Mouse (Mus musculus) heart, embryonic 11.5 days (tissue): ENCODE measurements around the gene Rrm1. TPM values are rescaled to one million over a fixed set of nuclear protein-coding genes. Genes with fewer than 3 reads are reported as not detected.
"Not testable (repeated sequence)": the region's sequence is repeated elsewhere in the genome, so short reads cannot be mapped to it uniquely, and the experiment has no call there.

Experiments used
- ATAC-seq: fragments of 200-750 bp; cut with Nextera tagmentation; replicated peaks from 2 replicates; pipeline ENCODE4 v1.8.0; 2017; ENCODE audit warnings: moderate library complexity; ENCODE audit not compliant: insufficient number of reproducible peaks, low FRiP score, low TSS enrichment
- H3K27ac ChIP-seq: fragments of 300-500 bp; sonication (generic); 2 replicates; pipeline ENCODE4 v1.5.1; 2014; ENCODE audit warnings: mild to moderate bottlenecking, low read depth, low read length
- H3K27me3 ChIP-seq: fragments of 300-500 bp; sonication (generic); 2 replicates; pipeline ENCODE4 v1.6.1; 2014; ENCODE audit warnings: mild to moderate bottlenecking, low read length, mixed read lengths; ENCODE audit not compliant: control insufficient read depth, insufficient read depth
- H3K36me3 ChIP-seq: fragments of 300-500 bp; sonication (generic); 2 replicates; pipeline ENCODE4 v1.6.1; 2014; ENCODE audit warnings: mild to moderate bottlenecking, low read length, moderate library complexity, mixed read lengths; ENCODE audit not compliant: control insufficient read depth, insufficient read depth
- H3K4me1 ChIP-seq: fragments of 300-500 bp; sonication (generic); 2 replicates; pipeline ENCODE4 v1.6.1; 2014; ENCODE audit warnings: low read length; ENCODE audit not compliant: control insufficient read depth, insufficient read depth
- H3K4me2 ChIP-seq: fragments of 300-500 bp; sonication (generic); 2 replicates; pipeline ENCODE4 v1.6.1; 2014; ENCODE audit warnings: mild to moderate bottlenecking, moderate library complexity
- H3K4me3 ChIP-seq: fragments of 300-500 bp; sonication (generic); 2 replicates; pipeline ENCODE4 v1.5.1; 2014; ENCODE audit warnings: low read depth, low read length
- H3K9ac ChIP-seq: fragments of 300-500 bp; sonication (generic); 2 replicates; pipeline ENCODE4 v1.6.1; 2014; ENCODE audit warnings: mild to moderate bottlenecking, low read depth, low read length, moderate library complexity
- H3K9me3 ChIP-seq: fragments of 300-500 bp; sonication (generic); replicated peaks from 2 replicates; pipeline ENCODE4 v1.6.1; 2016; ENCODE audit warnings: low read length; ENCODE audit not compliant: control insufficient read depth
- WGBS: fragments of 180-500 bp; shearing (Covaris S2); extraction: QIAGEN DNeasy Blood & Tissue Kit; methylation state at CpG from one replicate; pipeline ENCODE4 v1.1.7; 2014; ENCODE audit not compliant: insufficient replicate concordance; 5-methylcytosine and 5-hydroxymethylcytosine counted together
- polyA plus RNA-seq: library from polyadenylated mRNA; unstranded; fragments of >200 nt; fragmentation: Nextera tagmentation; extraction: Ambion mirVana; gene quantifications from 2 replicates; pipeline ENCODE4 v1.2.1, GENCODE M21; 2014

Rrm1 gene
- polyA plus RNA-seq, 1 experiment from 2014 or later = 160 TPM

DNA sequence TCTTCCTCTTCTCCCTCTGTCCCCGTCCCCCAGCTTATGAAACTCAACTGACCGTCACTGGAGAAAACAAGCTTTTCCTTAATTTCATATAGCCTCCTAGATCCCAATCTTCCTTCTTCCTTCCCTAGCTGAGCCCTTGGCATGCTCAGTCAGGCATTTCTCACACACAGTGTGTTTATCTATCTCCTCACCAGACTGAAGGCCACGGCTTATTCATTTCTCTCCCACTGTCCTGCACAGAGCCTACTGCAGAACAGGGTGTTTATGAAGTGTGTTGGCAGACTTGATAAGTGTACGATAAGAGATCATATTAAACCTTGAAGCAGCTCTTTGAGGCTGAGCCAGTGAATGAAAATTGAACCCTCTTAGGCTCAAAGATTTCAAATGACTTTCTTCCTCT lies 39.3 kb downstream of the Rrm1 start:
- H3K9ac ChIP-seq = no peak overlapping the region
- H3K4me1 ChIP-seq = 0 out of 2 replicates have a peak, but pooled peaks cover 2% of the 10 kb centered on the region
- H3K9me3 ChIP-seq = no peaks in the 10 kb centered on the region
- no peak for ATAC-seq
- H3K36me3 ChIP-seq = no peaks in the 10 kb centered on the region
- no peaks in the 10 kb centered on the region for H3K27me3 ChIP-seq
- H3K27ac ChIP-seq = no peak overlapping the region
- WGBS = 67% methylated on average over 4 of the region's 4 CpGs
- no peak overlapping the region for H3K4me2 ChIP-seq
- H3K4me3 ChIP-seq = no peak overlapping the region

- no peak within 1 kb of the TSS for H3K9ac ChIP-seq
- H3K27ac ChIP-seq = no peak within 1 kb of the TSS
- H3K36me3 ChIP-seq = no peaks in the 10 kb centered on the region
- no peaks in the 10 kb centered on the region for H3K9me3 ChIP-seq
- ATAC-seq = no peak
- H3K4me3 ChIP-seq = no peak within 1 kb of the TSS
- no peak within 1 kb of the TSS for H3K4me2 ChIP-seq
- H3K27me3 ChIP-seq = no peaks in the 10 kb centered on the region
- WGBS = 89% methylated on average over 4 of the region's 4 CpGs
- H3K4me1 ChIP-seq = 0 out of 2 replicates have a peak, but pooled peaks cover 2% of the 10 kb centered on the region
Measured at GRCm38 (mm10) chr7:102481579-102481978, 40.1 kb downstream of the Rrm1 start, which contains the start of gene Olfr543. Gene Olfr543 (minus strand): TSS chr7:102481679.

GRCm38 (mm10) chr7:102483665-102484064 lies 42.2 kb downstream of the Rrm1 start:
- Histone ChIP-seq H3K4me1 (peaks cover 4% of the 10 kb centered on the region; the same call in 1 of the 2 replicates), H3K27ac (no peak overlapping the region), H3K9me3 (no peaks in the 10 kb centered on the region), H3K27me3 (no peaks in the 10 kb centered on the region), H3K36me3 (no peaks in the 10 kb centered on the region), H3K4me3 (no peak overlapping the region), H3K4me2 (no peak overlapping the region), H3K9ac (no peak overlapping the region)
- 57% methylated on average over 2 of the region's 2 CpGs for WGBS
- ATAC-seq = no peak

GRCm38 (mm10) chr7:102484766-102485165 lies 43.3 kb downstream of the Rrm1 start:
- H3K27me3 ChIP-seq, H3K27ac ChIP-seq, H3K36me3 ChIP-seq, H3K4me3 ChIP-seq, H3K4me1 ChIP-seq, ATAC-seq, H3K9me3 ChIP-seq, H3K4me2 ChIP-seq, H3K9ac ChIP-seq: not testable (repeated sequence)
- 57% methylated on average over 8 of the region's 8 CpGs for WGBS

DNA sequence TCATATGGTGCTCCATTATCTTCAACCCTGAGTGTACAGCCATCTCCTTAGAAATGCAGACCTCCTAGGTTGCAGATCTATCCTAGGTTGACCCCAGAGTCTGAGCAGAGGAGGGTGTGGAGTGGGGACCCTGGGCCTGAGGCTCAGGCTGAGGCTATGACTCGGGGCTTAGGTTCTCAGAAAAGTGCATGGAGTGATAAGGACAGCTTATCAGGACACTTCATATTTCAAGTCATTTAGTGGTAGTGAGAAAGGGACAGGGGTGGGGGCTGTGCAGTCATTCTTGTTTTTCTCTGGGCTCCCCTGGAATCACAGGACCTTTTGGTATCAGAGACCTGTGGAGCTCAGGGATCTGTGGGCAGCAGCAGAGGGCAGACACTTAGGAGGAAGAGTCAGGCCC lies 44.6 kb downstream of the Rrm1 start:
- Histone ChIP-seq H3K4me1 (peaks cover 2% of the 10 kb centered on the region; the same call in 1 of the 2 replicates), H3K4me3 (no peak overlapping the region), H3K27me3 (no peaks in the 10 kb centered on the region), H3K4me2 (no peak overlapping the region), H3K36me3 (no peaks in the 10 kb centered on the region), H3K27ac (no peak overlapping the region), H3K9ac (no peak overlapping the region), H3K9me3 (no peaks in the 10 kb centered on the region)
- ATAC-seq = no peak
- 29% methylated on average over 1 of the region's 1 CpGs for WGBS

DNA sequence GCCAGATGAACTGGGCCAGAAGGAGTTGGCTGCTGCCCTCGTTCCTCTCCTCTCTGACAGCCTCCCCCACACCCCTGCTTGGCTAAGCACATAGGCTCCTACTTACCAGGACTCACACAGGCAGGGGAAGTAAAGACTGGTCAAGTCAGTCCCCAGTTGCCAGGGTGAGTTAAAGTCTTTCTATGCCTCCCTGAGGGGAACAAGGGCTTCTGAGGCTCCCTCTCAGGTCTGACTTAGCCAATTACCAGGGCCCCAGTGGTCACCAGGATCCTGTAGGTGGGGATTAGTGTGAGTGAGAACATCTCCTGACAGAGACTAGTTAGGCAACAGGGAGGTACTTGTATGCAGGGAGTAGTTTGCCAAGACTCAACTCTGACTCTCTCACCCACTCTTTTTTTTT lies 46.7 kb downstream of the Rrm1 start, which contains the start of gene Olfr544:
Gene Olfr544, minus strand, starts transcription at position 153 of the 400 bp plus-strand sequence.
- 60% methylated on average over 1 of the region's 1 CpGs for WGBS
- no peaks in the 10 kb centered on the region for H3K27me3 ChIP-seq
- H3K27ac ChIP-seq = no peak within 1 kb of the TSS
- H3K36me3 ChIP-seq = no peaks in the 10 kb centered on the region
- ATAC-seq = no peak
- no peaks in the 10 kb centered on the region for H3K9me3 ChIP-seq
- no peak within 1 kb of the TSS for H3K4me3 ChIP-seq
- H3K9ac ChIP-seq = no peak within 1 kb of the TSS
- H3K4me1 ChIP-seq = peaks cover 2% of the 10 kb centered on the region; the same call in 1 of the 2 replicates
- no peak within 1 kb of the TSS for H3K4me2 ChIP-seq

- 33% methylated on average over 6 of the region's 7 CpGs for WGBS
- not testable (repeated sequence) for ATAC-seq
Measured at GRCm38 (mm10) chr7:102494416-102494815, 52.9 kb downstream of the Rrm1 start.

DNA sequence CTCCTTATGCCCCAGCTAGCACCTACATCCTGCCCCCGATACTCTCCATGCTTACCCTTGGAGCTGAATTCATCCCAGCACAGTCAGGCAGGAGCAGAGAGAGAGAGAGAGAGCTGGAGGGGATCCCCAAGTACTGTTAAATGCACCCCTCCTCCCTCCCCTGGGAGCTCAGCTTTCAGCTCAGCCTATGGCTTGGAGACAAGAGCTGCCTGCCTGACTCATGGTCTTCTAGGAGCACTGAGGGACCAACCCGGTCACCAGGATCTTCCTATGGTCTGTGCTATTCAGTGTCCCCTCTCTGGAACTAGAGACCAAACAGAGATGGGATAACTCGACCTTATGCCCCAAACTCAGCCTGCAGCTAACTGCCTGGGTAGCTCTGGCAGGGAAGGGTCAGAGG lies 58.0 kb downstream of the Rrm1 start, which contains the start of gene Olfr545:
Gene Olfr545, minus strand, starts transcription at position 101 of the 400 bp plus-strand sequence.
- no peak within 1 kb of the TSS for H3K4me2 ChIP-seq
- H3K9me3 ChIP-seq = no peaks in the 10 kb centered on the region
- ATAC-seq = no peak
- no peak within 1 kb of the TSS for H3K9ac ChIP-seq
- no peak within 1 kb of the TSS for H3K27ac ChIP-seq
- H3K36me3 ChIP-seq = no peaks in the 10 kb centered on the region
- 63% methylated on average over 3 of the region's 3 CpGs for WGBS
- no peak within 1 kb of the TSS for H3K4me3 ChIP-seq
- no peaks in the 10 kb centered on the region for H3K27me3 ChIP-seq
- H3K4me1 ChIP-seq = no peaks in the 10 kb centered on the region

More at GRCm38 (mm10) chr7:102494416-102494815, 52.9 kb downstream of the Rrm1 start:
- H3K4me1 ChIP-seq, H3K36me3 ChIP-seq, H3K9me3 ChIP-seq, H3K9ac ChIP-seq, H3K27ac ChIP-seq, H3K4me2 ChIP-seq, H3K27me3 ChIP-seq, H3K4me3 ChIP-seq: not testable (repeated sequence)

GRCm38 (mm10) chr7:102501986-102502385 lies 60.5 kb downstream of the Rrm1 start:
- H3K36me3 ChIP-seq = no peaks in the 10 kb centered on the region
- H3K27me3 ChIP-seq = no peaks in the 10 kb centered on the region
- no peak overlapping the region for H3K4me3 ChIP-seq
- WGBS = 64% methylated on average over 5 of the region's 5 CpGs
- H3K27ac ChIP-seq = no peak overlapping the region
- ATAC-seq = no peak
- H3K9me3 ChIP-seq = no peaks in the 10 kb centered on the region
- no peaks in the 10 kb centered on the region for H3K4me1 ChIP-seq
- no peak overlapping the region for H3K9ac ChIP-seq
- H3K4me2 ChIP-seq = no peak overlapping the region
